Mouse (Mus musculus): ENCODE results near the gene Hyls1.
"Not testable (repeated sequence)": the region's sequence is repeated elsewhere in the genome, so short reads cannot be mapped to it uniquely, and the experiment has no call there.

Hyls1 gene

GRCm38 (mm10) chr9:35569571-35570534 is at the start of gene Hyls1, which contains the start of gene Pate2:
Hyls1 (minus strand) TSS chr9:35570398.
Pate2 (plus strand) TSS chr9:35570284.
- peak; percentile 70 for DNase-seq (ENCODE audit: low spot score)

- not testable (repeated sequence) for DNase-seq (ENCODE audit: low spot score)
Measured at GRCm38 (mm10) chr9:35616784-35617183, 46.6 kb upstream of the Hyls1 start.

GRCm38 (mm10) chr9:35614005-35614404 is 43.8 kb upstream of the Hyls1 start:
- no peak for DNase-seq (ENCODE audit: low spot score)

- no peak for DNase-seq (ENCODE audit: low spot score)
Measured at GRCm38 (mm10) chr9:35611841-35612240, 41.6 kb upstream of the Hyls1 start, which contains the start of gene Pate4. Pate4 (minus strand) TSS chr9:35611941.

GRCm38 (mm10) chr9:35607647-35608405 is 37.6 kb upstream of the Hyls1 start:
- DNase-seq (ENCODE audit: low spot score): no peak

GRCm38 (mm10) chr9:35592903-35593302 is 22.7 kb upstream of the Hyls1 start:
- no peak for DNase-seq (ENCODE audit: low spot score)

- DNase-seq (ENCODE audit: low spot score): no peak
Measured at GRCm38 (mm10) chr9:35587674-35588073, 17.5 kb upstream of the Hyls1 start.

- no peak for DNase-seq (ENCODE audit: low spot score)
Measured at GRCm38 (mm10) chr9:35574416-35574815, 4.2 kb upstream of the Hyls1 start.

- no peak for DNase-seq (ENCODE audit: low spot score)
Measured at GRCm38 (mm10) chr9:35570663-35571062, 465 bp upstream of the Hyls1 start.

GRCm38 (mm10) chr9:35567995-35568394 is 2.2 kb downstream of the Hyls1 start:
- DNase-seq (ENCODE audit: low spot score): no peak

- DNase-seq (ENCODE audit: low spot score): no peak
Measured at GRCm38 (mm10) chr9:35564536-35565240, 5.5 kb downstream of the Hyls1 start.

GRCm38 (mm10) chr9:35561583-35561982 is 8.6 kb downstream of the Hyls1 start:
- no peak for DNase-seq (ENCODE audit: low spot score)

- DNase-seq (ENCODE audit: low spot score): no peak
Measured at GRCm38 (mm10) chr9:35561076-35561475, 9.1 kb downstream of the Hyls1 start.

GRCm38 (mm10) chr9:35559009-35559890 is 10.9 kb downstream of the Hyls1 start:
- peak; percentile 48 for DNase-seq (ENCODE audit: low spot score)

- DNase-seq (ENCODE audit: low spot score): no peak
Measured at GRCm38 (mm10) chr9:35558257-35559008, 11.8 kb downstream of the Hyls1 start, which contains the start of the genes Ddx25 and Pus3. Ddx25 (minus strand) TSS chr9:35558528. Pus3 (plus strand) TSS chr9:35558595.

- no peak for DNase-seq (ENCODE audit: low spot score)
Measured at GRCm38 (mm10) chr9:35556494-35557102, 13.6 kb downstream of the Hyls1 start.

- no peak for DNase-seq (ENCODE audit: low spot score)
Measured at GRCm38 (mm10) chr9:35548455-35548854, 21.7 kb downstream of the Hyls1 start.

GRCm38 (mm10) chr9:35546745-35547144 is 23.5 kb downstream of the Hyls1 start:
- DNase-seq (ENCODE audit: low spot score): no peak

- DNase-seq (ENCODE audit: low spot score): no peak
Measured at GRCm38 (mm10) chr9:35545704-35546103, 24.5 kb downstream of the Hyls1 start.

GRCm38 (mm10) chr9:35544666-35545065 is 25.5 kb downstream of the Hyls1 start:
- DNase-seq (ENCODE audit: low spot score): no peak
